Mouse (Mus musculus) midbrain, embryonic 14.5 days (tissue): ENCODE data around the gene Tifa. TPM values are rescaled to one million over a fixed set of nuclear protein-coding genes. Genes with fewer than 3 reads are reported as not detected.

ENCODE experiments used
- ATAC-seq: fragments of 200-750 bp; cut with Nextera tagmentation; 2 replicates; pipeline ENCODE4 v1.8.0; 2017; ENCODE audit warnings: moderate number of reproducible peaks, moderate library complexity; ENCODE audit not compliant: low FRiP score, low TSS enrichment
- DNase-seq: peaks from one replicate; pipeline ENCODE4 v3.0.0-alpha.2; 2015
- H3K27ac ChIP-seq: fragments of 300-500 bp; sonication (generic); replicated peaks from 2 replicates; pipeline ENCODE4 v1.5.1; 2014; ENCODE audit warnings: mild to moderate bottlenecking, low read depth, low read length, moderate library complexity
- H3K27me3 ChIP-seq: fragments of 300-500 bp; sonication (generic); 2 replicates; pipeline ENCODE4 v1.6.1; 2014; ENCODE audit warnings: low read length, control low read depth, mixed read lengths; ENCODE audit not compliant: control insufficient read depth, insufficient read depth
- H3K36me3 ChIP-seq: fragments of 300-500 bp; sonication (generic); 2 replicates; pipeline ENCODE4 v1.6.1; 2014; ENCODE audit warnings: low read length, control low read depth; ENCODE audit not compliant: control insufficient read depth, insufficient read depth
- H3K4me1 ChIP-seq: fragments of 300-500 bp; sonication (generic); 2 replicates; pipeline ENCODE4 v1.6.1; 2014; ENCODE audit warnings: mild to moderate bottlenecking, antibody characterized with exemption, low read length, control low read depth; ENCODE audit not compliant: control insufficient read depth, insufficient read depth
- H3K4me2 ChIP-seq: fragments of 300-500 bp; sonication (generic); 2 replicates; pipeline ENCODE4 v1.6.1; 2014; ENCODE audit warnings: mild to moderate bottlenecking, low read length, moderate library complexity
- H3K4me3 ChIP-seq: fragments of 300-500 bp; sonication (generic); replicated peaks from 2 replicates; pipeline ENCODE4 v1.5.1; 2014; ENCODE audit warnings: low read depth, low read length
- H3K9ac ChIP-seq: fragments of 300-500 bp; sonication (generic); replicated peaks from 2 replicates; pipeline ENCODE4 v1.6.1; 2014; ENCODE audit warnings: mild to moderate bottlenecking, low read length, moderate library complexity
- H3K9me3 ChIP-seq: fragments of 300-500 bp; sonication (generic); 2 replicates; pipeline ENCODE4 v1.6.1; 2016; ENCODE audit warnings: low read length, control low read depth, mixed read lengths; ENCODE audit not compliant: control insufficient read depth
- WGBS: fragments of 180-500 bp; shearing (Covaris S2); extraction: QIAGEN DNeasy Blood & Tissue Kit; methylation state at CpG from one replicate; pipeline ENCODE4 v1.1.7; 2014; 5-methylcytosine and 5-hydroxymethylcytosine counted together
- polyA plus RNA-seq: library from polyadenylated mRNA; unstranded; fragments of >200 nt; fragmentation: Nextera tagmentation; extraction: Ambion mirVana; gene quantifications from 2 replicates; pipeline ENCODE4 v1.2.1, GENCODE M21; 2014

Tifa gene
- polyA plus RNA-seq, 1 experiment from 2014 or later = 4.7 TPM

DNA sequence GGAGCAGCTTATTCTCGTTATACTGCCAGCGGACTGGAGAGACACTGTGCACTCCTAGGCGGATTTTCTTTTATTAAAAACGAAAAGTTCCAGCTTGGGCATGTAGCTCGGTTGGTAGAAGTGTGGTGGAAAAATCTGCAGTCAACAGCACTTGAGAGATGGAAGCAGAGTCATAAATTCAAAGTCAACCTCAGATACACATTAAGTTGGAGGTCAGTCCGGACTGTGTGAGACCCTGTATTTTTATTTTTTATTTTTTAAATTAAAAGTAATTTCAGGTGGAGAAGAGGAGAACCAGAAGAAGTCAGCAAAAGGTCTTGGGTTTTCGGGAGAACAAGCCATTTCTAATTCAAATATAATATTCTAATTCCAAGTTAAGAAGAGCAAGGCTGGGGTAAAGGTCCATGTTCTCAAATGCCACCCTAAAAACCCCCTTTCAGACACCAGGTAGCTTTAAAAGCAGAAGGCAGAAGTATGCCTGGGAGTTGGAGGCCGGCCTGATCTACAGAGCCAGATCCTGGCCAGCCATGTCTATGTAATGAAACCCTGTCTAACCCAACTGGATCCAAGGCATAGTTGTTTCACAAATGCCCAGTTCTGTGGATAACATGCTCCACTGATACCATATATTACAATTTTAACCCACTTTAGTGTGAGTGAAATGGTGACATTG lies 48.5 kb downstream of the Tifa start:
- Histone ChIP-seq H3K4me2 (peak overlapping the region; percentile 63), H3K9ac (peak overlapping the region; percentile 92), H3K27ac (peak overlapping the region; percentile 88), H3K9me3 (no peaks in the 10 kb centered on the region), H3K4me1 (peaks cover 20% of the 10 kb centered on the region), H3K36me3 (no peaks in the 10 kb centered on the region), H3K27me3 (no peaks in the 10 kb centered on the region), H3K4me3 (peak overlapping the region; percentile 82)
- ATAC-seq (peak; percentile 12; the same call in 1 of the 2 replicates), DNase-seq (no peak)
- WGBS = 34% methylated on average over 8 of the region's 8 CpGs

DNA sequence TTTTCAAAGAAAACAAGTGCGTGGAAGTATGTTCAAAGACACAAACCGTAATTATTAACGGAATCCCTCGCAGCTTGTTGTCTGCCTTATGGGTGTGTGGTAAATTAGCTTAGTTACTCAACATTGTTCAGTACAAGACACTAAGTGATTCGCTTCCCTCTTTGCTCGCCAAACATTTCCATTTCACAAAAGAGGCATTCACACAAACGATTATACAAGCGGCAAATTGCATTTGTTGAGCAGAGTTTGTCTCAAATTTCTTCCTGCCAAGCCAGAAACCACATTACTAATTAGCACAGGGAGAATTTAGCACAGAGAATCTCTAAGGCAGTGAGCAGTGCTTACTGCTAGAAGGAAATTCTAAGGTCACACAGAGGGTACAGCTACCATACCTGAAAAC lies 52.3 kb downstream of the Tifa start:
- DNase-seq = no peak
- Histone ChIP-seq H3K36me3 (no peaks in the 10 kb centered on the region), H3K9me3 (no peaks in the 10 kb centered on the region), H3K9ac (no peak overlapping the region), H3K4me2 (no peak overlapping the region), H3K27ac (no peak overlapping the region), H3K4me1 (peaks cover 6% of the 10 kb centered on the region; the same call in 1 of the 2 replicates), H3K4me3 (no peak overlapping the region), H3K27me3 (no peaks in the 10 kb centered on the region)
- no peak for ATAC-seq
- 90% methylated on average over 8 of the region's 8 CpGs for WGBS

DNA sequence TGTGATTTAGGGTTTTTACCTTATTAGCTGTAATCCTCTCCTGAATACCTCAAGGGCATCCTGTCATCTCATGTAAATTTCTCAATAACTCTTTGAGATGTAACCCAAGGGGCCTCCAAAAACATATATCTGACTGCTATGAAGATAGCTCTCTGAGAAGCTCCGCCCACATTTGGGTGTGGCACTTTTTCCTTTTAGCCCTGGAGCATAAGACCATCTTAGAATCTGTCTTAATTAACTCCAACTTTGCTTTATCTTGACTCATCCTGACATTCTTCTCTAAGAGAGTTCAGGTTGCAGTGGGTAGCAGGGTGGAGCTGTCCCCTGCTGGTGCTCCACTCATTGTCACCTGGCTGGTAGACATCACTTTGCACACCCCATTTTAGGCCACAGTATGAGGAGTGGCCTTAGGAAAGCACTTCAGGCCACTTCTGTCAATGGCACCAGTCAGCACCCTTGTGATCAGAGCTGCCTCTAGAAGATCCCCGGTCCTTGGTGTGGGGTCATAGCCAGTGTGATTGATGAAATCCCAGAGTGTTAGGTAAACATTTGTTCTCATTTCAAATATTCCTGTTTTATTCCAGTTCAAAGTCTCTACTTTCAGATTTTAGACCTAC lies 53.8 kb downstream of the Tifa start:
- ATAC-seq (no peak), DNase-seq (no peak)
- WGBS = 84% methylated on average over 2 of the region's 2 CpGs
- no peak overlapping the region for H3K9ac ChIP-seq
- no peaks in the 10 kb centered on the region for H3K9me3 ChIP-seq
- no peak overlapping the region for H3K4me3 ChIP-seq
- H3K4me1 ChIP-seq = no peaks in the 10 kb centered on the region
- no peaks in the 10 kb centered on the region for H3K27me3 ChIP-seq
- no peaks in the 10 kb centered on the region for H3K36me3 ChIP-seq
- H3K27ac ChIP-seq = no peak overlapping the region
- no peak overlapping the region for H3K4me2 ChIP-seq

DNA sequence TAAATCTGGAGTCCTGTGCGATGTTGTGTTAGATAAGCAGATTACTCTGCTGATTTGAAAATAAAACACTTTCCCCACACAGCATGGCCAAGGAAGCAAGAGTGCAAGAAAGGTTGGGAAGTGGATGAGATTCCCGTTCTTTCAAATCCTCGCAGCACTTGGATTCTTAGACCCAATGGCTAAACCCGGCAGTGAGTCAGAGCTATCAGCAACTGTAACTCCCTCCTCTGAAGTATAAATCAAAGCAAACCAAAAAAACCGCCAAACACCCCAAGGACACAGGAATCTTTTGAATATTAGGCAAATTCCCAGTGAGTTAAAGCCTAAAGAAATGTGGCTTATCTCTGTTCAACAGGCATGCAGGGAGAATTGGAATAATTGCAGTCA lies 54.3 kb downstream of the Tifa start:
- Histone ChIP-seq H3K36me3 (no peaks in the 10 kb centered on the region), H3K4me2 (no peak overlapping the region), H3K27ac (no peak overlapping the region), H3K4me3 (no peak overlapping the region), H3K9ac (no peak overlapping the region), H3K4me1 (no peaks in the 10 kb centered on the region), H3K27me3 (no peaks in the 10 kb centered on the region), H3K9me3 (no peaks in the 10 kb centered on the region)
- DNase-seq (no peak), ATAC-seq (no peak)
- 82% methylated on average over 5 of the region's 5 CpGs for WGBS

DNA sequence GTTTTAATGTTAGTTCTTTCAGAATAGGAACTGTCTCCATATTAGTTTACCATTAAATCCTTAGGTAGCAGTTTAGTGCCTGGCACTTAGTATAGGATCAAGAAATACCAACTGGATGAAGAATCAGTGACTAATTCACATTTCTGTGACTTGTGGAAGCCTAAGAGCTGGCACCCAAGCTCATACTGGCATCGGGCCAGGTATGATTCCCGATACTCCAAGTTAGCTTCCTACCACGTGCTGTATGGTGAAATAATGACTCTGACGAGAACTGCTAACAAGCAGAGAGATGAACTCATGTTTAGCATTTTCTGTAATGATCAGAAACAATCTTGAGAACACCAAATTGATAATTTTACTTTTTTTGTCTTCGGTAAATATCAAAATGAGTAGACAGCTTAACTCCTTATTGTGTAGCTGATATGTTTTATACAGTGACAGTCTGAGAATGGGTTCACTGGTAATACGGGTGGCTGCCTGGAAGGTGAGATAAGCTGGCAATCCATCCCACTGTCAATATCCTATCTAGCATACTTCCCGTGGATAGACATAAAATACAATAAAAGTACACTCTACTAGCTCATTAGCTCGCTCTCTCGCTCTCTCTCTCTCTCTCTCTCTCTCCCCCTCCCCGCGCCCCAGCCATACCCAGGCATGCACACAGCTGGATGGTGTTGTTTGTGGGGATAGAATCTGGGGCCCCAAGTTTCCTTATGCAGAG lies 58.6 kb downstream of the Tifa start:
- no peak overlapping the region for H3K4me2 ChIP-seq
- DNase-seq (no peak), ATAC-seq (no peak)
- H3K4me1 ChIP-seq = no peaks in the 10 kb centered on the region
- no peak overlapping the region for H3K4me3 ChIP-seq
- H3K9me3 ChIP-seq = no peaks in the 10 kb centered on the region
- H3K9ac ChIP-seq = no peak overlapping the region
- no peak overlapping the region for H3K27ac ChIP-seq
- no peaks in the 10 kb centered on the region for H3K36me3 ChIP-seq
- no peaks in the 10 kb centered on the region for H3K27me3 ChIP-seq
- 82% methylated on average over 11 of the region's 11 CpGs for WGBS

DNA sequence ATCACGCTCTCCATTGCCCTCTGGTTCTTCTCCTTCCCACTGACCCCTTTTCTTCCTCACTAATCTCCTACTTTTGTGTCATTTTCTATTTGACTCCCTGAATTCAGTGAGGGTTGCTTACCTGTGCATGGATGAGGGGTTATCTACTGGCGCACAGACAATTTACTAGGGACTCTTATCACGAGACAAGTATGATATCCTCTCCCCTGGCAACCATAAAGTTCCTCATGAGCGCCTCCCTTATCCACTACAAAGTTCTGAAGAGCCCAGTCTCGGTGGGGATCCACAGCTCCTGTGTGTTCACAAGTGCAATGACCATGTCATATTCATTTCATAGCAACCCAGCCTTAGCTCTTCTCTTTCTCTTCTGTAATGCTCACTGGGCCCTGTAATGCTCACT lies 60.3 kb downstream of the Tifa start:
- no peak for DNase-seq
- 69% methylated on average over 5 of the region's 5 CpGs for WGBS
- Histone ChIP-seq H3K36me3 (no peaks in the 10 kb centered on the region), H3K9me3 (no peaks in the 10 kb centered on the region), H3K27me3 (no peaks in the 10 kb centered on the region), H3K9ac (no peak overlapping the region), H3K4me2 (no peak overlapping the region), H3K4me3 (no peak overlapping the region), H3K27ac (no peak overlapping the region), H3K4me1 (no peaks in the 10 kb centered on the region)
- ATAC-seq = no peak

DNA sequence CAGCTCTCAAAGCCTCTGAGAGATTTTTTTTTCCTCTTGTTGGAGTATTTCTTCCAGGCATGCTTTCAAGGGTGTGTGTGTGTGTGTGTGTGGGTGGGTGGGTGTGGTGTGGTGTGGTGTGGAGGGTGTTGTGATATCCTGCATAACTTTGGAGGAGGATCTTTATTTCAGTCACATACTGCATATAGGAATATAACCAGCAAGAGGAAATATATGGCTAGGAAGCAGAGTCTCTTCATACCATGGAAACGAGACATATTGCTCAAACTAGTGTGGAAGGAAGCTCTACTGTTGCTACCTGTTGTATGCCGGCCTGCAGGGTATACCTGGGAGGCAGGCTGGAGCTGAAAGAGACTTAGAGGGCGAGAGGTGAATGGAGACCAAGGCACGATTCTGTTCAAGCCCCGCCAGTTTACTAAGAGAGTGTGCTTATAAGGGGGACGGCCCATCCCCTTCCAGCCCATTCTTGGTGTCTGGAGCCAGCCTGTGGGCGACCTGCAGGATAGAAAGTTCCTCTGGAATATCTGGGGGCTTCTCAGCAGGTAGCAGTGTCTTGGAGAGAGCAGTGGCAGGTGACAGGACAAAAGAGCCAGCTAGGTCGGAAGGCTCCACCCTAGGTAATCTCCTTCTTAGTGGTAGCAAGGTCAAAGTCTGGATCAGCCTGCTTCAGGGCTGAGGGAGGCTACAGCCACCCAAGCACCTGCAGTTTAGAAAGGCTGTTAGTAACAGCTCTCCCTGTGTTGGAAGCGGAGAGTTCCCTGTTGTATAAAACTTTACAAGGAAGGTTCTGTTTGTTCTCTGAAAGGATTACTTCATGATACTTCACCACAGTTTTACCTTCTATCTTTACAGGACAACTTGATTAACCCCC lies 61.4 kb downstream of the Tifa start:
- H3K4me1 ChIP-seq = no peaks in the 10 kb centered on the region
- no peaks in the 10 kb centered on the region for H3K27me3 ChIP-seq
- H3K4me2 ChIP-seq = no peak overlapping the region
- H3K27ac ChIP-seq = no peak overlapping the region
- H3K36me3 ChIP-seq = no peaks in the 10 kb centered on the region
- WGBS = 52% methylated on average over 9 of the region's 9 CpGs
- no peak overlapping the region for H3K4me3 ChIP-seq
- no peak for ATAC-seq
- H3K9me3 ChIP-seq = no peaks in the 10 kb centered on the region
- no peak for DNase-seq
- H3K9ac ChIP-seq = no peak overlapping the region

DNA sequence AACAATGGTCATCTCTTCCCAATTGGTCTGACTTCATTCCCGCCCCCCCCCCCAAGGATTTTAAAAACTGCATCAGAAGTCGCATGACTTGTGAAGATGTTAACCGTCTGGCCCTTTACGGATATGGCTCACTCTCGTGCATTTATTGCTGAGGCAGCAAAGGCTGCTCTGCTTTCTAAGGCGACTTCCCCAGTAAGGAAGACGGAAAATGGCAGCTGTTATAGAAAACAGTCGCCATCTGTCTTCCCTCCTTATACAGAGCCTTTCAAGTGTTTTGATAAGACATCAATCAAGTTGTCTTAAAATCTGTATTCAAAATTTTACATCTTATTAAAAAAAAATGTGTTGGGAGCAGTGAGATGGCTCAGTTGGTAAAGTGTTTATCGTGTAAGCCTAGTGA lies 63.1 kb downstream of the Tifa start:
- no peaks in the 10 kb centered on the region for H3K9me3 ChIP-seq
- no peak overlapping the region for H3K4me2 ChIP-seq
- H3K4me1 ChIP-seq = no peaks in the 10 kb centered on the region
- no peak overlapping the region for H3K4me3 ChIP-seq
- DNase-seq = no peak
- WGBS = 81% methylated on average over 9 of the region's 9 CpGs
- no peak overlapping the region for H3K9ac ChIP-seq
- ATAC-seq = no peak
- no peak overlapping the region for H3K27ac ChIP-seq
- H3K27me3 ChIP-seq = no peaks in the 10 kb centered on the region
- no peaks in the 10 kb centered on the region for H3K36me3 ChIP-seq
